Mouse (Mus musculus) ES-Bruce4 (cell line): ENCODE data around the gene Brca1.

Experiments
- CTCF ChIP-seq: IDR thresholded peaks from one replicate; pipeline ENCODE4 v1.8.1; 2011; ENCODE audit warnings: low read depth, low read length
- EP300 ChIP-seq: IDR thresholded peaks from 2 replicates; pipeline ENCODE4 v1.6.1; 2011; ENCODE audit warnings: low read depth, low read length; ENCODE audit not compliant: insufficient read depth

- TF ChIP-seq CTCF (no peak), EP300 (no peak)
Measured at GRCm38 (mm10) chr11:101477194-101477551, 74.6 kb downstream of the Brca1 start.
